Mouse (Mus musculus) liver, adult 2 months (tissue): Measurements from ENCODE around the gene Grik2. TPM values are rescaled to one million over a fixed set of nuclear protein-coding genes. Genes with fewer than 3 reads are reported as not detected.
"Not testable (repeated sequence)": the region's sequence is repeated elsewhere in the genome, so short reads cannot be mapped to it uniquely, and the experiment has no call there.

ENCODE experiments used
- DNase-seq: peaks from one replicate; pipeline ENCODE4 v3.0.0-alpha.2; 2011; ENCODE audit warnings: low read depth, low spot score; ENCODE audit errors: extremely low read depth
- H3K27ac ChIP-seq: fragments of 200-500 bp; replicated peaks from 2 replicates; pipeline ENCODE4 v1.5.1; 2012; ENCODE audit warnings: low read depth, mild to moderate bottlenecking, control low read depth, inconsistent platforms, low read length; ENCODE audit not compliant: insufficient read depth
- H3K27me3 ChIP-seq: fragments of 200-500 bp; 2 replicates; pipeline ENCODE4 v1.6.1; 2012; ENCODE audit warnings: mild to moderate bottlenecking, moderate library complexity, low read length, inconsistent platforms; ENCODE audit not compliant: control insufficient read depth, insufficient read depth
- H3K36me3 ChIP-seq: fragments of 200-500 bp; 2 replicates; pipeline ENCODE4 v1.6.1; 2012; ENCODE audit warnings: low read length, inconsistent platforms; ENCODE audit not compliant: control insufficient read depth, insufficient read depth
- H3K4me1 ChIP-seq: fragments of 200-500 bp; 2 replicates; pipeline ENCODE4 v1.6.1; 2011; ENCODE audit warnings: low read length; ENCODE audit not compliant: control insufficient read depth, insufficient read depth
- H3K4me3 ChIP-seq: fragments of 200-500 bp; 2 replicates; pipeline ENCODE4 v1.5.1; 2011; ENCODE audit warnings: low read depth, mild to moderate bottlenecking, control low read depth, low read length, moderate library complexity; ENCODE audit not compliant: insufficient read depth
- H3K79me2 ChIP-seq: fragments of 200-500 bp; 2 replicates; pipeline ENCODE4 v1.6.1; 2012; ENCODE audit warnings: inconsistent platforms, mild to moderate bottlenecking, low read length, moderate library complexity; ENCODE audit not compliant: control insufficient read depth, insufficient read depth
- H3K9ac ChIP-seq: fragments of 200-500 bp; 2 replicates; pipeline ENCODE4 v1.6.1; 2012; ENCODE audit warnings: low read depth, mild to moderate bottlenecking, control low read depth, inconsistent platforms, low read length
- CTCF ChIP-seq: fragments of 200-500 bp; IDR thresholded peaks from 2 replicates; pipeline ENCODE4 v1.5.1; 2011; ENCODE audit warnings: low read depth, low read length, control low read depth
- POLR2A ChIP-seq: fragments of 200-500 bp; IDR thresholded peaks from 2 replicates; pipeline ENCODE4 v1.6.1; 2011; ENCODE audit warnings: low read length, control low read depth; ENCODE audit not compliant: insufficient read depth; ENCODE audit errors: extremely low read depth
- WGBS: fragments of 180-500 bp; shearing (Covaris S2); methylation state at CpG from one replicate; pipeline ENCODE4 v1.1.7; 2018; 5-methylcytosine and 5-hydroxymethylcytosine counted together
- polyA plus RNA-seq: library from polyadenylated mRNA; depleted of rRNA; stranded (reverse); fragments of >200 nt; gene quantifications from 2 replicates; pipeline ENCODE4 v1.2.3, GENCODE M21; 2012
- total RNA-seq: library from RNA; depleted of rRNA; stranded (reverse); fragments of >200 nt; gene quantifications from 2 replicates; pipeline ENCODE4 v1.2.3, GENCODE M21; 2014

Gene Grik2
- total and polyA plus RNA-seq, 2 experiments = not detected

GRCm38 (mm10) chr10:49219631-49220030, 568.9 kb downstream of the Grik2 start:
- Histone ChIP-seq H3K79me2 (no peaks in the 10 kb centered on the region), H3K36me3 (no peaks in the 10 kb centered on the region), H3K9ac (no peak overlapping the region), H3K4me1 (no peaks in the 10 kb centered on the region), H3K27me3 (no peaks in the 10 kb centered on the region), H3K27ac (no peak overlapping the region), H3K4me3 (no peak overlapping the region)
- 50% methylated on average over 3 of the region's 3 CpGs for WGBS
- DNase-seq = no peak
- TF ChIP-seq CTCF (no peak), POLR2A (no peak)

DNA sequence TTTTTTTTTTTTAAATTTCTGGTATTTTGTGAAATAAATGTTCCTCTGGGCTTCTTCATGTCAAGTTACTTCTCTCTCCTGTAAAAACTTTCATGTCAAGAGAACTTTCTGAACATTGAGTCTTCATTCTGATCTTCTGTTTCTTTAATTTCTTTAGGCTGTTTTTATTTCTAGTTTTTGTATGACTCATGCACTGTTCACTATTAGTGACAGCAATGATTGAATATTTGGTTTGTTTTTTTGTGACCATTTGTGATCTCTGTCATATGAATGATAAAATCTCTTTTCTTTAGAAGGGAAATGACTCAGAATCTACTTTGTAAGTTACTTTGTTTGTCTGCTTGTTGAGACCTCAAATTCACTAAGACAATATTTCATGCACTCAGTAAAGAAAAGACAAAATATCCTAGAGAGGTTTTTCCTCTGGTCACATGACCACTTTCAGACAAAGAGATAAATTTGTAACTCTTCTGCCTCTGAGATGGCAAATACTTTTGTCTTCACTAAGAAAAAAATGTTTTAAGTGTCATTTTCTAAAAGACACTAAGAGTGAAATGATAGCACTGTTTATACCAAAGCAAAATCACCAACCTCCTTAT, 596.7 kb downstream of the Grik2 start:
- DNase-seq = no peak
- no peak overlapping the region for H3K9ac ChIP-seq
- no peak overlapping the region for H3K27ac ChIP-seq
- H3K79me2 ChIP-seq = no peaks in the 10 kb centered on the region
- no peaks in the 10 kb centered on the region for H3K36me3 ChIP-seq
- no peaks in the 10 kb centered on the region for H3K27me3 ChIP-seq
- no peak overlapping the region for H3K4me3 ChIP-seq
- H3K4me1 ChIP-seq = no peaks in the 10 kb centered on the region
- no peak for TF ChIP-seq POLR2A
- TF ChIP-seq CTCF = no peak

GRCm38 (mm10) chr10:49191291-49191690, 597.3 kb downstream of the Grik2 start:
- H3K36me3 ChIP-seq = no peaks in the 10 kb centered on the region
- no peaks in the 10 kb centered on the region for H3K27me3 ChIP-seq
- DNase-seq = no peak
- H3K4me1 ChIP-seq = no peaks in the 10 kb centered on the region
- no peak overlapping the region for H3K9ac ChIP-seq
- H3K79me2 ChIP-seq = no peaks in the 10 kb centered on the region
- no peak overlapping the region for H3K27ac ChIP-seq
- TF ChIP-seq POLR2A (no peak), CTCF (no peak)
- H3K4me3 ChIP-seq = no peak overlapping the region
- 69% methylated on average over 1 of the region's 1 CpGs for WGBS

DNA sequence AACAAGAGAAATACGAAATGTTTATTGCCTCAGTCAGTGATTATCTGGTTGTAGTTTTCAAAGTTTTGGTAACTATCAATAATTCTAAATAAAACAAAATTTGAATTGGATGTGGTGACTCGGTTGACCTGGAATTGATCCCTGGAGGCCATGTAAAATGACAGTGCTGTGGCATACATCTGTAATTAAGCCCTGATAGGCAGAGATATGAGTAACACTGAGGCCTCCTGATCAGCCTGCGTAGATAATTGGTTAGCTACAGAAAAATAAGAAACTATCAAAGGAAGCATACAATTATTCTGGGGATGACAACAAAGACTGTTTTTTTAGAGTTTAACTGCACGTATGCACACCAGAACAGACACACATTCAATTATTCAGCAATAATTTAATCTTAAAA, 634.4 kb downstream of the Grik2 start:
- no peak overlapping the region for H3K9ac ChIP-seq
- H3K27ac ChIP-seq = no peak overlapping the region
- H3K4me3 ChIP-seq = no peak overlapping the region
- H3K36me3 ChIP-seq = no peaks in the 10 kb centered on the region
- WGBS = 84% methylated on average over 4 of the region's 4 CpGs
- DNase-seq = no peak
- no peak for TF ChIP-seq CTCF
- no peak for TF ChIP-seq POLR2A
- H3K79me2 ChIP-seq = no peaks in the 10 kb centered on the region
- no peaks in the 10 kb centered on the region for H3K27me3 ChIP-seq
- H3K4me1 ChIP-seq = no peaks in the 10 kb centered on the region

DNA sequence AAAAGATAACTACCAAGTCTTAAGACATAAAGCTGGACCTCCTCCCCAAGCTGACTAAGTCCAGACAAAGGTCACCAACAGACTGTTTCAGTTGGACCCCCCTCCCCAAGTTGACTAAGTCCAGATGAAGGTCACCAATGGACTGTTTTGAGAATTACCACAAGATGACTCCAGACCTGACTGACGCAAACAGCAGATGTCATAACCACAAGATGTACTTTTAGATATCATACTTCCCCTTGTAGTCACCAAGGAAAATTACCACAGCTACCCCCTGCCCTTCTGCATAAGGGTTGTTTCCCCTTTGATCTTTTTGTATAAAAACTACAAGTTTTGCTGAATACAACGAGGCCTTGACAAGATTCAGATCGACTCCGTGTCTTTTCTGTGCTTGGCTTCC, 637.1 kb downstream of the Grik2 start:
- not testable (repeated sequence) for DNase-seq, H3K4me3 ChIP-seq, H3K4me1 ChIP-seq, H3K36me3 ChIP-seq, H3K79me2 ChIP-seq, H3K27ac ChIP-seq, H3K9ac ChIP-seq, H3K27me3 ChIP-seq
- 79% methylated on average over 4 of the region's 4 CpGs for WGBS

DNA sequence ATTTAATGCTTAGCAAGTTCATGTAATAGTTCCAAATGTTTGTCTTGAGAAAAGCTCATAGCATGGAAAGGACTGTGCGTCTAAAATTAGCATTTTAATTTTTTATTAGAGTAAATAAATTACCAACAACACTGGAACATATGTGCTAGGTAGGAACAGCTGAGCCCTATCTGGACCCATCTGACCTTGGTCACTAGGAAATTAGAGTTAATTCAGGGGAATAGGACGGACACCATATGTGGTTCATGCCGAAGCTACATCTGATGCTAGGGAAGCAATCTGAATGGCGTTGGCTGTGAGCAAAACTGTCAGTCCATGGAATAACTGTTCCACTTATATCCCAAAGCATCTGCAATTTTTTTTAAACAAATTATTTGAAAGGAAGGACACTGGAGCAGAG, 638.9 kb downstream of the Grik2 start:
- WGBS = 87% methylated on average over 4 of the region's 4 CpGs
- no peak overlapping the region for H3K27ac ChIP-seq
- no peak for TF ChIP-seq POLR2A
- TF ChIP-seq CTCF = no peak
- no peaks in the 10 kb centered on the region for H3K36me3 ChIP-seq
- H3K79me2 ChIP-seq = no peaks in the 10 kb centered on the region
- no peaks in the 10 kb centered on the region for H3K4me1 ChIP-seq
- no peaks in the 10 kb centered on the region for H3K27me3 ChIP-seq
- DNase-seq = no peak
- no peak overlapping the region for H3K4me3 ChIP-seq
- no peak overlapping the region for H3K9ac ChIP-seq
